In genomic region chr4:133307331-133307730, GRCm38 (mm10) we compare ENCODE assay signal across 10 mouse cellular contexts. TPM values are rescaled to one million over a fixed set of nuclear protein-coding genes. Genes with fewer than 3 reads are reported as not detected.
A peak's percentile ranks its signal among the peaks of the same experiment; 100 is the strongest.
DNase-seq lines count a peak whose midpoint lies in the region; ATAC-seq and TF ChIP-seq lines count a peak whose summit lies in the region.
"Had no signal": no experiment of that assay in that cellular context is flagged by ENCODE, and none has a peak within 500 bp of the region (broad histone marks: within the 10 kb centered on the region; RNA-seq: fewer than 3 reads in every experiment).

No protein-coding gene starts in this region.

- peak; percentile 66 for DNase-seq in hindbrain, embryonic 11.5 days (ENCODE audit: low spot score)
- DNase-seq in A20 (ENCODE audit: low read depth, low spot score) = peak; percentile 75
- peak; percentile 79 for DNase-seq in NIH3T3 (ENCODE audit: low read depth)
- peak; percentile 53 for DNase-seq in hindbrain, embryonic 14.5 days (ENCODE audit: low spot score)
- peak; percentile 44 for DNase-seq in lung, postnatal 25 days (ENCODE audit: low spot score)
- peak; percentile 74 for DNase-seq in stomach, postnatal 0 days (ENCODE audit: low spot score)

- no peak for ATAC-seq in hindbrain, embryonic 11.5 days (ENCODE audit: low FRiP score)
- no peak for ATAC-seq in hindbrain, embryonic 16.5 days
- ATAC-seq in common myeloid progenitor, adult 5-6 weeks (replicated peaks; ENCODE audit: low read depth, poor library complexity, severe bottlenecking) = peak; percentile 67
- ATAC-seq in hindbrain, embryonic 14.5 days (ENCODE audit: low FRiP score) = no peak
- no peak for ATAC-seq in stomach, postnatal 0 days (ENCODE audit: low FRiP score, low TSS enrichment)

- no peaks in the 10 kb centered on the region for H3K36me3 ChIP-seq in hindbrain, embryonic 11.5 days (ENCODE audit: control insufficient read depth, insufficient read depth, low read length)
- H3K36me3 ChIP-seq in hindbrain, embryonic 16.5 days (ENCODE audit: control insufficient read depth, insufficient read depth, low read length) = no peaks in the 10 kb centered on the region
- H3K36me3 ChIP-seq in hindbrain, embryonic 14.5 days (replicated peaks; ENCODE audit: control insufficient read depth, insufficient read depth) = peaks cover 46% of the 10 kb centered on the region
- H3K36me3 ChIP-seq in stomach, postnatal 0 days (ENCODE audit: control insufficient read depth, insufficient read depth, low read length) = peaks cover 4% of the 10 kb centered on the region; the same call in 1 of the 2 replicates

- TF ChIP-seq CTCF in stomach, postnatal 0 days (IDR thresholded peaks at IDR 0.05; ENCODE audit: low read depth) = peak; percentile 81

- no peaks in the 10 kb centered on the region for H3K27me3 ChIP-seq in hindbrain, embryonic 11.5 days (ENCODE audit: control insufficient read depth, insufficient read depth, low read length)
- no peaks in the 10 kb centered on the region for H3K27me3 ChIP-seq in hindbrain, embryonic 16.5 days (replicated peaks; ENCODE audit: control insufficient read depth, insufficient read depth, low read length)
- no peaks in the 10 kb centered on the region for H3K27me3 ChIP-seq in hindbrain, embryonic 14.5 days (ENCODE audit: control insufficient read depth, insufficient read depth, low read length)
- no peaks in the 10 kb centered on the region for H3K27me3 ChIP-seq in stomach, postnatal 0 days (ENCODE audit: control insufficient read depth, insufficient read depth, low read length)
- H3K27me3 ChIP-seq: embryonic facial prominence, embryonic 15.5 days had no signal

- TF ChIP-seq EP300 in stomach, postnatal 0 days (optimal IDR thresholded peaks at IDR 0.05) = no peak

- no peaks in the 10 kb centered on the region for H3K9me3 ChIP-seq in hindbrain, embryonic 11.5 days (ENCODE audit: control insufficient read depth, low read length)
- H3K9me3 ChIP-seq in hindbrain, embryonic 16.5 days (ENCODE audit: control insufficient read depth, low read length) = no peaks in the 10 kb centered on the region
- no peaks in the 10 kb centered on the region for H3K9me3 ChIP-seq in hindbrain, embryonic 14.5 days (ENCODE audit: control insufficient read depth, low read length)
- H3K9me3 ChIP-seq in stomach, postnatal 0 days (ENCODE audit: control insufficient read depth, low read length) = no peaks in the 10 kb centered on the region
- H3K9me3 ChIP-seq: embryonic facial prominence, embryonic 15.5 days had no signal

- H3K4me2 ChIP-seq in hindbrain, embryonic 11.5 days (replicated peaks; ENCODE audit: low read depth, low read length) = no peak overlapping the region
- no peak overlapping the region for H3K4me2 ChIP-seq in hindbrain, embryonic 16.5 days (ENCODE audit: low read length)
- H3K4me2 ChIP-seq in hindbrain, embryonic 14.5 days (replicated peaks) = no peak overlapping the region
- no peak overlapping the region for H3K4me2 ChIP-seq in stomach, postnatal 0 days (replicated peaks; ENCODE audit: low read depth)
- H3K4me2 ChIP-seq: embryonic facial prominence, embryonic 15.5 days had no signal

- H3K4me3 ChIP-seq in hindbrain, embryonic 11.5 days (ENCODE audit: low read depth, low read length) = no peak overlapping the region
- no peak overlapping the region for H3K4me3 ChIP-seq in hindbrain, embryonic 16.5 days (ENCODE audit: low read length)
- H3K4me3 ChIP-seq in hindbrain, embryonic 14.5 days (replicated peaks; ENCODE audit: low read length) = no peak overlapping the region
- H3K4me3 ChIP-seq in stomach, postnatal 0 days (ENCODE audit: low read depth, low read length) = no peak overlapping the region
- H3K4me3 ChIP-seq: embryonic facial prominence, embryonic 15.5 days had no signal

- 42% methylated on average over 3 of the region's 3 CpGs for WGBS in hindbrain, embryonic 11.5 days
- 39% methylated on average over 3 of the region's 3 CpGs for WGBS in hindbrain, embryonic 16.5 days
- 47% methylated on average over 3 of the region's 3 CpGs for WGBS in hindbrain, embryonic 14.5 days
- 36% methylated on average over 3 of the region's 3 CpGs for WGBS in stomach, postnatal 0 days

- no peak overlapping the region for H3K9ac ChIP-seq in hindbrain, embryonic 11.5 days (ENCODE audit: low read depth, low read length)
- no peak overlapping the region for H3K9ac ChIP-seq in hindbrain, embryonic 16.5 days (ENCODE audit: low read depth, low read length)
- H3K9ac ChIP-seq in hindbrain, embryonic 14.5 days = no peak overlapping the region
- no peak overlapping the region for H3K9ac ChIP-seq in stomach, postnatal 0 days (ENCODE audit: low read length)
- H3K9ac ChIP-seq: embryonic facial prominence, embryonic 15.5 days had no signal

- H3K4me1 ChIP-seq in hindbrain, embryonic 11.5 days (replicated peaks; ENCODE audit: control insufficient read depth, insufficient read depth, low read length) = no peaks in the 10 kb centered on the region
- no peaks in the 10 kb centered on the region for H3K4me1 ChIP-seq in hindbrain, embryonic 16.5 days (ENCODE audit: control insufficient read depth, insufficient read depth, low read depth, low read length)
- no peaks in the 10 kb centered on the region for H3K4me1 ChIP-seq in hindbrain, embryonic 14.5 days (replicated peaks; ENCODE audit: control insufficient read depth, insufficient read depth, low read length)
- no peaks in the 10 kb centered on the region for H3K4me1 ChIP-seq in stomach, postnatal 0 days (replicated peaks; ENCODE audit: control insufficient read depth, insufficient read depth)
- H3K4me1 ChIP-seq: embryonic facial prominence, embryonic 15.5 days had no signal

- H3K27ac ChIP-seq in hindbrain, embryonic 11.5 days (ENCODE audit: low read depth, low read length) = no peak overlapping the region
- no peak overlapping the region for H3K27ac ChIP-seq in hindbrain, embryonic 16.5 days (ENCODE audit: low read depth, low read length)
- no peak overlapping the region for H3K27ac ChIP-seq in hindbrain, embryonic 14.5 days
- no peak overlapping the region for H3K27ac ChIP-seq in stomach, postnatal 0 days (replicated peaks)
- H3K27ac ChIP-seq: embryonic facial prominence, embryonic 15.5 days; macrophage had no signal

RNA-seq across cellular contexts. Expression of gene Tmem222, which starts 29.7 kb away (rescaled TPM):
- 80.7 and 82.8 TPM in 2 replicates for polyA plus RNA-seq in hindbrain, embryonic 11.5 days (2014; fragmentation: Nextera tagmentation; extraction: Ambion mirVana)
- polyA plus RNA-seq in hindbrain, embryonic 16.5 days (2015; fragmentation: Nextera tagmentation; extraction: Ambion mirVana) = 121 and 130 TPM in 2 replicates
- total RNA-seq in common myeloid progenitor, adult 5-6 weeks (2017) = 20.4 and 21.7 TPM in 2 replicates
- polyA plus RNA-seq in hindbrain, embryonic 14.5 days (2014; fragmentation: Nextera tagmentation; extraction: Ambion mirVana) = 119 and 121 TPM in 2 replicates
- polyA plus RNA-seq in stomach, postnatal 0 days (2015; fragmentation: Nextera tagmentation; extraction: Ambion mirVana) = 51.4 and 53.9 TPM in 2 replicates

RNA-seq across cellular contexts. Expression of gene Sytl1, which starts 44.4 kb away (rescaled TPM):
- polyA plus RNA-seq in hindbrain, embryonic 11.5 days (2014; fragmentation: Nextera tagmentation; extraction: Ambion mirVana) = 0.59 and 1.2 TPM in 2 replicates
- 0.44 and 0.54 TPM in 2 replicates for polyA plus RNA-seq in hindbrain, embryonic 16.5 days (2015; fragmentation: Nextera tagmentation; extraction: Ambion mirVana)
- 0.87 and 3.0 TPM in 2 replicates for total RNA-seq in common myeloid progenitor, adult 5-6 weeks (2017)
- polyA plus RNA-seq in hindbrain, embryonic 14.5 days (2014; fragmentation: Nextera tagmentation; extraction: Ambion mirVana) = 0.26 and 0.43 TPM in 2 replicates
- polyA plus RNA-seq in stomach, postnatal 0 days (2015; fragmentation: Nextera tagmentation; extraction: Ambion mirVana) = 93.5 and 109 TPM in 2 replicates
- polyA plus RNA-seq: macrophage had no signal

RNA-seq across cellular contexts. Expression of gene Wdtc1, which starts 46.0 kb away (rescaled TPM):
- polyA plus RNA-seq in hindbrain, embryonic 11.5 days (2014; fragmentation: Nextera tagmentation; extraction: Ambion mirVana) = 21.6 and 23.4 TPM in 2 replicates
- 18.8 and 21.3 TPM in 2 replicates for polyA plus RNA-seq in hindbrain, embryonic 16.5 days (2015; fragmentation: Nextera tagmentation; extraction: Ambion mirVana)
- total RNA-seq in common myeloid progenitor, adult 5-6 weeks (2017) = 9.3 and 12.6 TPM in 2 replicates
- polyA plus RNA-seq in hindbrain, embryonic 14.5 days (2014; fragmentation: Nextera tagmentation; extraction: Ambion mirVana) = 25.6 and 27.0 TPM in 2 replicates
- polyA plus RNA-seq in stomach, postnatal 0 days (2015; fragmentation: Nextera tagmentation; extraction: Ambion mirVana) = 6.2 and 7.7 TPM in 2 replicates

Comparison
In these comparisons a context has a peak if more than half of its experiments do, and no peak if none do; other contexts are left out.
1. RNA of gene Sytl1, which starts 44.4 kb away (polyA plus RNA-seq): 93.5 to 109 TPM in stomach, postnatal 0 days; 0.59 to 1.2 TPM in hindbrain, embryonic 11.5 days, 0.44 to 0.54 TPM in hindbrain, embryonic 16.5 days and 0.26 to 0.43 TPM in hindbrain, embryonic 14.5 days; every median in the first group is over 10 times any median in the second.
2. Peak in every context shown above with its lines, with median percentiles within 50 percentile points of each other: DNase-seq.